Mouse (Mus musculus): ENCODE data around the gene Fer.

DNA sequence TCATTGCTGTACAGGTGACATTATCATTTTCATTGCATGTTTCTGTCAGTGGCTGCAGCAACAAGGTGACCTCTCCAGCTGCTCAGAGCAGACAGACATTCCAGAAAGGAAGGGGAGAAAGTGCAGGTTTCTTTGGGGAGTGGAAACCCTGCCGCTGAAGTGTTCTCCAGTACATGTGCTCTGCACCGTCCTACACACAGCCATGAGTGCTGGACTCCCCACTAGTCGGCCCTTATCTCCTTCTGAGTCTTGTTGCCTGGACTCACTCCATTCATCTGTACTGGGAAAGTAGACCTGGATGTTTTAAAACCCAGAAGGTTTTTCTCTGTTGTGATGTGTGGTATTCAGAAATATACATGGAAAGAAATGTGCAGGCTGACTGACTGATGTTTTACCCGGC lies 109.3 kb downstream of the Fer start:
- TF ChIP-seq CTCF (IDR thresholded peaks at IDR 0.05) (no peak), EP300 (IDR thresholded peaks at IDR 0.05) (no peak)

Measured in lung, postnatal 0 days (tissue).